Mouse (Mus musculus): Measurements from ENCODE around the gene Rhbdl2.

The Rhbdl2 gene

DNA sequence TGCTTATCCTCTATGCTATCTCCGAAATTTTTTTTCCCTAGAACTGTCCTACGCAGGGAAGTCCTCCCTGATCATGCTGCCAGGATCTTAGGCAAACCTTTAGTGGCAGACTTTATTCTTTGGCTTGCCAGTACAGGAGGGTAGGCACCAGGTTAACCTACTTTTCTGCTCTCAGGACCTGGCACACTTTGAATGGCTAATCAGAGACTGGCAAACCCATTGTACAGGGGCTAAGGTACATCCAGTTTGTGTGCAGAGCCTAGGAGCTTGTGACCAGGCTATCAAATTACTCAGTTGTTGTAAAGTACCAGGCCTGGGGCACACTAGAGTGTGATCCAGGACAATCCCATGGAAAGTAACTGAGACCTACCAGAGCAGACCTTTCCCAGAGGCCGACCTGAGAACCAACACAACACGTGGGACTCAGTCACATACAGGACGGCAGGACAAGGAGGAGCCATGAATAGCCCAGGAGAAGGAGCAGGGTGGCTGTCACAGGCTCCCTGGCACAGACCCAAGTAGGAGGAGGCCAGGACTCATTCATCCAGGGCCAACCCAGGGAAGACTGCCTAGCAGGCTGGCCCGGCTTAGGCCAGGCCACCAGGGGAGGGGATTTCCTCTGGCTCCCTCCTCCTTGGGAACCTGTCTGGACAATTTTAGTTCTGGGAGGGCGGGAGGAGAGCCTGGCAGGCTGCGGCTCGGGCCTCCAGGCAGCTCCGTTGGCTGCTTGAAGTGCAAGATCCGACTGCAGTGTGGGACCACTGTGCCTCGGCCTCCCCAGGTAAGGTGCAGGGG is at the start of gene Rhbdl2:
Rhbdl2 (plus strand) TSS at position 684 of the 795 bp plus-strand sequence.
- peak; percentile 37 for DNase-seq (ENCODE audit: low read depth)

GRCm38 (mm10) chr4:123738708-123739107 is 49.0 kb upstream of the Rhbdl2 start:
- DNase-seq (ENCODE audit: low read depth) = no peak

- DNase-seq (ENCODE audit: low read depth) = no peak
Measured at GRCm38 (mm10) chr4:123742891-123743290, 44.8 kb upstream of the Rhbdl2 start.

DNA sequence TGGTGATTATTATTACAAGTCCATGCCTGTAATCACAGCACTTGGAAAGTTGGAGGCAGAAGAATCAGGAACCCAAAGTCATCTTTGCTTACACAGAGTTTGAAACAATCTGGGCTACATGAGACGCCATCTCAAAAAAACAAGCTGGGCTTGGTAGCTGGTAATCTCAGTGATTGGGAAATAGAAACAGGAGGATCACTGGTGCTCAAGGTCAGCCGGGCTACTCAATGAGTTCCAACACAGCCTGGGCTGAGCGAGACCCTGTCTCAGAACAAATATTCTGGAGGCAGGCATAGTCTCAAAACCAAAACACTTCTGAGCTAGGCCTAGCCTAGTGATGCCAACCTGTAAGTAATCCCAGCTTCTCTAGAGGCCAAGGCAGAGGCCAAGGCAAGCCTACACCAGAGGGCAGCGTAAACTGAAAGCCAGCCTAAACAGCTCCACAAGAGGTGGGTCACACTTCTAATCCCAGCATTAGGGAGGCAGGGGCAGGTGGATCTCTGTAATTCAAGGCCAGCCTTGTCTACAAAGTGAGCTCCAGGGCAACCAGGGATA is 42.4 kb upstream of the Rhbdl2 start:
- DNase-seq (ENCODE audit: low read depth) = no peak

DNA sequence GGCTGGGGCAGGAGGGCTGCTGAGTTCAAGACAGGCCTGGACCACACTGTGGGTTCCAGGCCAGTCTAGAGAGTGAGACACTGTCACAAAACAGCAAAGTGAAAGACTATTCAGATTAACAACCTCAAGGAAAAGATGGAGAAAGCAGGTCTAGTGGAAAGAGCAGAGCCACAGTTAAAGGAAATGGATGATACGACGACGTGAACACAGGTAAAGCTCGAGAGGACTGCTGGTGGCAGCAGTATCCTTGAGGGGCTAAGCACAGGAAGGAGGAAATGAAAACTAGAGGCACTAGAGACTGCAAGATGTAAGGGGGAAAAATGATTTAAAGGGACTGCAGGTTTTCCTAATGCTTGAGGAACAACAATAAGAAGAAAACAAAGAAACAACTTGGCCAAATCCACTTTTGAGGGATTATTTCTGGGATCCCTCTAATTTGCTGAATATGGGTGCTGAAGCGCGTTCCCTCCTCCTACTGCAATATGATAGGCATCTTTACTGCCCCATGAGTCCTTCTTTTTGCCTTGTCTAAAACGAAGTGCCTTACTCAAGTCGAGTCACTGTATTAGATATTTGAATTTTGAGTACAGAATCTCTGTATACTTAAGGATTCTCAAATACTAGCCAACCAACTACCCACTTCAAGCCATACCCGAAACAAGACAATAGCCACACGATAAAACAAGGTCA is 38.8 kb upstream of the Rhbdl2 start:
- DNase-seq (ENCODE audit: low read depth) = no peak

- DNase-seq (ENCODE audit: low read depth) = no peak
Measured at GRCm38 (mm10) chr4:123749484-123750130, 38.1 kb upstream of the Rhbdl2 start.

- peak; percentile 72 for DNase-seq (ENCODE audit: low read depth)
Measured at GRCm38 (mm10) chr4:123750152-123750651, 37.5 kb upstream of the Rhbdl2 start, which contains the start of gene Akirin1. Akirin1 (minus strand) TSS chr4:123750345.

GRCm38 (mm10) chr4:123750707-123751312 is 36.9 kb upstream of the Rhbdl2 start:
- DNase-seq (ENCODE audit: low read depth) = no peak

- no peak for DNase-seq (ENCODE audit: low read depth)
Measured at GRCm38 (mm10) chr4:123758306-123758705, 29.4 kb upstream of the Rhbdl2 start.

- no peak for DNase-seq (ENCODE audit: low read depth)
Measured at GRCm38 (mm10) chr4:123765071-123765470, 22.6 kb upstream of the Rhbdl2 start.

GRCm38 (mm10) chr4:123767807-123768206 is 19.9 kb upstream of the Rhbdl2 start:
- DNase-seq (ENCODE audit: low read depth) = no peak

GRCm38 (mm10) chr4:123768234-123768633 is 19.4 kb upstream of the Rhbdl2 start:
- DNase-seq (ENCODE audit: low read depth) = no peak

DNA sequence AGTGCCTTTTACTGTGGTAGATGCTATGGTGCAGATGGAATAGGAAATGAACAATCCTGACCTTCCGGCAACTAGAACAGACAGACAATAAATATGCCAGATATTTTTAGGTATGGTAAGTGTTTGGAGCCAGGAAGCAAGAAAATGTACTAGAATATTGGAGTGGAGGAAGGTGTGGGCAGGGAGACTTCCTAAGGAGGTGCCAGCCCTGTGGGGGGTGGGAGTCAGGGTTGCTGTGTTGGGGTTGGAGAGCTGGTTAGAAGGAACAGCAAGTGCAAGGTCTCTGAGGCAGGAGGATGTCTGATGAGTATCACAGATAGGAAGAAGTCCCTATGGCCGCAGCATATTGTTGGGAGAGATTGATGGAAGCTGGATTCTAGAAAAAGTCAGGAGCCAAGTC is 5.0 kb downstream of the Rhbdl2 start:
- no peak for DNase-seq (ENCODE audit: low read depth)

DNA sequence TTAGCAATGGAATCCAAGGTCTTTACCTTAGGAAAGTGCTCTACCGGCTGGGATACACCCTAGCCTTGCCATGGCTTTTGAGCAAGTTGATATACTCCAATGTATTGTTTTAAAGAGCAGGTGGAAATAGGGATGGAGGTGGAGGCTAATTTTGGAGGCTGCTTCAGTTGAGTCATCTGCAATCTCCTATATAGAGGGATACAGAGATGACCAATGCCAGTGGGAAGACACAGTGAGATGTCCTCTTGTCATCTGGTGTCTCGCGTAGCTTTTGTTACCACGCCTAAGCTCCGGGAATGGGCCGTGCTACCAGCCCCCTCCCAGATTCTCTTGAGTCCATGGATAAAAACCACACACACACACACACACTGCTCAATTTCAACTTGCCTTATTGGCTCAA is 5.5 kb downstream of the Rhbdl2 start:
- no peak for DNase-seq (ENCODE audit: low read depth)

GRCm38 (mm10) chr4:123795057-123795456 is 7.4 kb downstream of the Rhbdl2 start:
- no peak for DNase-seq (ENCODE audit: low read depth)

GRCm38 (mm10) chr4:123797403-123797802 is 9.7 kb downstream of the Rhbdl2 start:
- no peak for DNase-seq (ENCODE audit: low read depth)

DNA sequence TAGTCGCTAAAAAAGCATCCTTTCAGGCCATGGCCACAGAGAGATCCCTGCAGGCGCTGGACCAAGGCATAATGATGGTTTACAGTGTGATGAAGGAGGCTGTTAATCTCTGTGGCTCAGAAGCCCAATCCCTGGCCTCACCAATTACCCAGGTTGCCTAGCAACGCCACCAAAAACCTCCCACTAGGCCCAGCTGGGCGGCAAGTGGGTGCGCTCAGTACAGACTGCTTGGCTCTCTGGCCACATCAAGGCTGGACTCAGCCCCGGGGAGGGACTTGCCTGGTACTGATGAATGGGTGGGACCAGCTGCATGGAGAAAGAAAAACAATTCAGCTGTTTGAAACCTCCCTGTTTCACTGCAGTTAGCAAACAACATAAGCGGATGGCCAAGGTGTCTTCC is 10.2 kb downstream of the Rhbdl2 start:
- DNase-seq (ENCODE audit: low read depth) = no peak

DNA sequence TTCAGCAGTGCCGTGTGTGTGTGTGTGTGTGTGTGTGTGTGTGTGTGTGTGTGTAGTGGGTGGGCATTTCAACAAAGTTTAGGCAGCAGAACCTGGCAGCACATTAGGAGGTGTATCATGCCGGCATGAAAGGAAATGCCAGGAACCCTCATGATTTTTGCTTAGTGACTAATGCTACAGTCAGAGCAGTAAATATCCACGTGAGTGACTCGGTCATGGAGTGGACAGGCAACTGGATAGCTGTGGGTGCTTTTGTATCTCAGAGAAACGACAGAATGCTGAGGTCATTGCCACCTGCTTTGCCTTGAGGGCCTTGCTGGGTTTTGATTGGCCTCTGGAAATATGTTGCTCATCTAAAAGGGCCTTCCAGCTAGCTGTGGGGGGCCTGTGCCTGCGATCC is 16.0 kb downstream of the Rhbdl2 start:
- peak; percentile 86 for DNase-seq (ENCODE audit: low read depth)

DNA sequence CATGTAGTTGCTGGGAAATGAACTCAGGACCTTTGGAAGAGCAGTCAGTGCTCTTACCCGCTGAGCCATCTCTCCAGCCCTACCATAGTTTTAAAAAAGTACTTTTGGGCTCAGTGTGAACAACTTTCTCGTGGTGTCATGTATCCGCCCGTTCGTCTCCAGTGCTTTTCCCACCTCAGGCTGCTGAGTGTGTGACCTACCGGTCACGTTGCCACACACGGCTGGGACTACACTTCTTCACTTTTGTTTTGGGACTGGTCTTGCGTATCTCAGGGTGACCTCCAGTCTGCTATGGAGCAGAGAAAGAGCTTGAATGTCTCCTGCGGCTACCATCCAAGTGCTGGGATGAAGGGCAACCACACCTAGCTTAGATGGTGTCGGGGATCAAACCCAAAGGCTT is 20.6 kb downstream of the Rhbdl2 start:
- DNase-seq (ENCODE audit: low read depth) = no peak

DNA sequence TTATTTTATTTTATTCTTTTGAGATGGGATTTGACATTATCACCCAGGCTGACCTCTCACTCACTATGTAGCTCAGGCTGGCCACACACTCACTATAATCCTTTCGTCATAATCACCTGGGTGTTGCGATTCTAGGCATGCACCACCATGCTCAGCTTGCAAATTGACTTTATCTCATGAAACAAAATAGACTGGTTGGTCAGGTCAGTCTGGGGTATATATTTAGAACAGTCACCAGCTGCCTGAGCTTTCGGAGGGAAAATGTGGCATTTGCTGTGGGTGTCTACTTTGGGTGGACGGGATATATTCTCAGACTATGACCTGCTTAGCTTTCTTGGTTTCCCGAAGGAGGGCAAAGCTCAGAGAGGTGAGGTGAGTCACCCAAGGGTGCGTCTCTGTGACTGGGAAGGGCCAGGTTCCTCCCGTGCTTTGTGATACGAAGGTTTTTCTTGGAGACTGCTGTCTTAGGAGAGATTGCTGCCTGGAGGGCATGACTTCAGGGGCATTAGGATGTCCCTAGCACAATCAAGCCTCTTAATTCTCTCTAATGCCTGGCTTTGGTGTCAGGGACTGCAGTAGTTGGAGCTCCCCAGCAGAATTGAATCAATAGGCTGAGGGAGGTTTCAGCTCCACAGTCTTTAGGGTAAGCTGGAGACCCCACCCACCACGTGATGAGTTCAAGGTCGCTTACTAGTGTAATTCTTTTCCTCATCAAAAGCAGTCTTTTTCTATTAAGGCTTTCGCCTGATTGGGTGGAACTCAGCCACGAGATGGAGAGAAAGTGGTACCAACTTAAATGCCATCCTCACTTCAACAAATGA is 23.0 kb downstream of the Rhbdl2 start:
- DNase-seq (ENCODE audit: low read depth) = no peak

GRCm38 (mm10) chr4:123812525-123812924 is 24.9 kb downstream of the Rhbdl2 start:
- DNase-seq (ENCODE audit: low read depth) = no peak

Measured in fibroblast of lung, adult 2 months (primary cell).